ENCODE assay signal across 10 mouse cellular contexts in genomic region chr14:54254670-54255202, GRCm38 (mm10). TPM values are rescaled to one million over a fixed set of nuclear protein-coding genes. Genes with fewer than 3 reads are reported as not detected.
DNase-seq lines count a peak whose midpoint lies in the region; ATAC-seq and TF ChIP-seq lines count a peak whose summit lies in the region.
"Had no signal": no experiment of that assay in that cellular context is flagged by ENCODE, and none has a peak within 500 bp of the region (broad histone marks: within the 10 kb centered on the region; RNA-seq: fewer than 3 reads in every experiment).

No protein-coding gene starts in this region.

- peaks cover 41% of the 10 kb centered on the region for H3K4me1 ChIP-seq in lung, embryonic 16.5 days (replicated peaks; ENCODE audit: control insufficient read depth, insufficient read depth, low read length)
- H3K4me1 ChIP-seq in forebrain, embryonic 15.5 days, result peaks cover 52% of the 10 kb centered on the region
- peaks cover 27% of the 10 kb centered on the region for H3K4me1 ChIP-seq in limb, embryonic 12.5 days (replicated peaks)
- H3K4me1 ChIP-seq in small intestine, adult 2 months (ENCODE audit: control insufficient read depth, insufficient read depth, insufficient read length, low read length), result peaks cover 27% of the 10 kb centered on the region; the same call in 1 of the 2 replicates

- 47% methylated on average over 12 of the region's 12 CpGs for WGBS in lung, embryonic 16.5 days
- WGBS in forebrain, embryonic 15.5 days, result 66% methylated on average over 12 of the region's 12 CpGs
- WGBS in limb, embryonic 12.5 days, result 60% methylated on average over 12 of the region's 12 CpGs
- 21% methylated on average over 12 of the region's 12 CpGs for WGBS in small intestine, adult 2 months

- H3K9me3 ChIP-seq in lung, embryonic 16.5 days (ENCODE audit: control insufficient read depth, low read length), result no peaks in the 10 kb centered on the region
- no peaks in the 10 kb centered on the region for H3K9me3 ChIP-seq in forebrain, embryonic 15.5 days
- H3K9me3 ChIP-seq in limb, embryonic 12.5 days, result no peaks in the 10 kb centered on the region

- no peak for TF ChIP-seq CTCF in small intestine, adult 2 months (IDR thresholded peaks at IDR 0.05; ENCODE audit: extremely low read depth, insufficient read length, insufficient replicate concordance, low read depth, low read length)

- TF ChIP-seq POLR2A in small intestine, adult 2 months (IDR thresholded peaks at IDR 0.05; ENCODE audit: low read depth, low read length), result no peak

- H3K4me2 ChIP-seq in lung, embryonic 16.5 days (ENCODE audit: low read depth, low read length), result peak overlapping the region; percentile 63
- peak overlapping the region; percentile 61 for H3K4me2 ChIP-seq in forebrain, embryonic 15.5 days (replicated peaks)
- H3K4me2 ChIP-seq in limb, embryonic 12.5 days, result peak overlapping the region; percentile 72

- no peak overlapping the region for H3K9ac ChIP-seq in lung, embryonic 16.5 days (ENCODE audit: low read length)
- H3K9ac ChIP-seq in forebrain, embryonic 15.5 days (replicated peaks), result peak overlapping the region; percentile 69; the same call in 1 of the 2 replicates
- H3K9ac ChIP-seq in limb, embryonic 12.5 days (replicated peaks), result 0 out of 2 replicates have a peak overlapping the region, but pooled peaks have one; percentile 68

- H3K4me3 ChIP-seq in lung, embryonic 16.5 days (ENCODE audit: low read length), result peak overlapping the region; percentile 86
- H3K4me3 ChIP-seq in forebrain, embryonic 15.5 days, result peak overlapping the region; percentile 65
- peak overlapping the region; percentile 59 for H3K4me3 ChIP-seq in limb, embryonic 12.5 days (replicated peaks)
- no peak overlapping the region for H3K4me3 ChIP-seq in small intestine, adult 2 months (ENCODE audit: low read depth, low read length)

- ATAC-seq in lung, embryonic 16.5 days (ENCODE audit: low read depth), result no peak
- no peak for ATAC-seq in forebrain, embryonic 15.5 days (replicated peaks)
- no peak for ATAC-seq in limb, embryonic 12.5 days (ENCODE audit: insufficient number of reproducible peaks, insufficient read depth, low FRiP score, low TSS enrichment, low read depth)
- ATAC-seq in granulocyte monocyte progenitor cell, adult 5-6 weeks (replicated peaks; ENCODE audit: poor library complexity, severe bottlenecking), result no peak
- no peak for ATAC-seq in monocyte, adult 5-6 weeks (replicated peaks; ENCODE audit: insufficient number of reproducible peaks, low FRiP score, low TSS enrichment, poor library complexity, severe bottlenecking)

- no peak overlapping the region for H3K27ac ChIP-seq in lung, embryonic 16.5 days (ENCODE audit: low read length)
- H3K27ac ChIP-seq in forebrain, embryonic 15.5 days (replicated peaks), result no peak overlapping the region; the same call in 1 of the 2 replicates
- H3K27ac ChIP-seq in limb, embryonic 12.5 days, result no peak overlapping the region
- peak overlapping the region; percentile 17; the same call in 1 of the 2 replicates for H3K27ac ChIP-seq in small intestine, adult 2 months (ENCODE audit: insufficient read depth, low read depth, low read length)

- no peaks in the 10 kb centered on the region for H3K36me3 ChIP-seq in lung, embryonic 16.5 days (ENCODE audit: control insufficient read depth, insufficient read depth, low read length)
- H3K36me3 ChIP-seq in forebrain, embryonic 15.5 days, result no peaks in the 10 kb centered on the region
- peaks cover 6% of the 10 kb centered on the region; the same call in 1 of the 2 replicates for H3K36me3 ChIP-seq in limb, embryonic 12.5 days
- H3K36me3 ChIP-seq in small intestine, adult 2 months (ENCODE audit: control insufficient read depth, insufficient read depth, low read length), result 0 out of 2 replicates have a peak, but pooled peaks cover 2% of the 10 kb centered on the region

- no peaks in the 10 kb centered on the region for H3K27me3 ChIP-seq in lung, embryonic 16.5 days (ENCODE audit: control insufficient read depth, insufficient read depth, low read depth, low read length)
- no peaks in the 10 kb centered on the region for H3K27me3 ChIP-seq in forebrain, embryonic 15.5 days
- H3K27me3 ChIP-seq in limb, embryonic 12.5 days, result no peaks in the 10 kb centered on the region
- H3K27me3 ChIP-seq in small intestine, adult 2 months (ENCODE audit: control insufficient read depth, insufficient read depth, low read length), result no peaks in the 10 kb centered on the region

- DNase-seq in lung, postnatal 36 days, result no peak
- DNase-seq in kidney, postnatal 25 days, result no peak
- DNase-seq: adrenal gland, postnatal 14 days; gastrocnemius, postnatal 10 days had no signal

RNA-seq across cellular contexts. Expression of gene Abhd4, which starts 0.7 kb away (rescaled TPM):
- polyA plus RNA-seq in lung, embryonic 16.5 days (2015; fragmentation: Nextera tagmentation; extraction: Ambion mirVana), result 61.5 and 67.0 TPM in 2 replicates
- polyA plus RNA-seq in forebrain, embryonic 15.5 days (2015; fragmentation: Nextera tagmentation; extraction: Ambion mirVana), result 47.7 and 53.9 TPM in 2 replicates
- polyA plus RNA-seq in limb, embryonic 12.5 days (2016; fragmentation: Nextera tagmentation; extraction: Ambion mirVana), result 37.6 and 42.5 TPM in 2 replicates
- 35.2 and 53.6 TPM in 2 replicates for polyA plus RNA-seq in small intestine, adult 2 months (2012; rRNA removed)
- total RNA-seq in granulocyte monocyte progenitor cell, adult 5-6 weeks (2014; fragmentation: Nextera tagmentation), result 39.9 and 41.9 TPM in 2 replicates
- total RNA-seq in granulocyte monocyte progenitor cell, adult 5-6 weeks (2017), result 24.3 and 24.9 TPM in 2 replicates
- total RNA-seq in monocyte, adult 5-6 weeks (2017), result 7.7 to 14.8 TPM (median 13.9 TPM) in 3 replicates

RNA-seq across cellular contexts. Expression of gene Dad1, which starts 0.8 kb away (rescaled TPM):
- 430 and 439 TPM in 2 replicates for polyA plus RNA-seq in lung, embryonic 16.5 days (2015; fragmentation: Nextera tagmentation; extraction: Ambion mirVana)
- 286 and 291 TPM in 2 replicates for polyA plus RNA-seq in forebrain, embryonic 15.5 days (2015; fragmentation: Nextera tagmentation; extraction: Ambion mirVana)
- 240 and 247 TPM in 2 replicates for polyA plus RNA-seq in limb, embryonic 12.5 days (2016; fragmentation: Nextera tagmentation; extraction: Ambion mirVana)
- 561 and 627 TPM in 2 replicates for polyA plus RNA-seq in small intestine, adult 2 months (2012; rRNA removed)
- total RNA-seq in granulocyte monocyte progenitor cell, adult 5-6 weeks (2014; fragmentation: Nextera tagmentation), result 248 and 260 TPM in 2 replicates
- total RNA-seq in granulocyte monocyte progenitor cell, adult 5-6 weeks (2017), result 123 and 177 TPM in 2 replicates
- total RNA-seq in monocyte, adult 5-6 weeks (2017), result 55.5 to 125 TPM (median 69.5 TPM) in 3 replicates

RNA-seq across cellular contexts. Expression of gene Olfr49, which starts 30.0 kb away (rescaled TPM):
- polyA plus RNA-seq in lung, embryonic 16.5 days (2015; fragmentation: Nextera tagmentation; extraction: Ambion mirVana), result not detected in 2 replicates
- polyA plus RNA-seq in forebrain, embryonic 15.5 days (2015; fragmentation: Nextera tagmentation; extraction: Ambion mirVana), result not detected in 2 replicates
- polyA plus RNA-seq in limb, embryonic 12.5 days (2016; fragmentation: Nextera tagmentation; extraction: Ambion mirVana), result not detected in 2 replicates
- polyA plus RNA-seq in small intestine, adult 2 months (2012; rRNA removed), result not detected in 2 replicates
- total RNA-seq in granulocyte monocyte progenitor cell, adult 5-6 weeks (2014; fragmentation: Nextera tagmentation), result not detected in 2 replicates
- total RNA-seq in granulocyte monocyte progenitor cell, adult 5-6 weeks (2017), result not detected in 2 replicates
- total RNA-seq in monocyte, adult 5-6 weeks (2017), result 0.29 TPM in 1 of 3 replicates, not detected in the others
- total RNA-seq: adrenal gland, postnatal 14 days; gastrocnemius, postnatal 10 days had no signal
